Mouse (Mus musculus): Measurements from ENCODE around the gene Gas8. TPM values are rescaled to one million over a fixed set of nuclear protein-coding genes. Genes with fewer than 3 reads are reported as not detected.

The Gas8 gene
- 10.0 TPM for polyA plus RNA-seq (2017; shearing (Covaris generic))

GRCm38 (mm10) chr8:123518667-123519066 lies at the start of gene Gas8:
Gas8 (plus strand) TSS chr8:123518834.

GRCm38 (mm10) chr8:123477737-123478258 lies 40.8 kb upstream of the Gas8 start, which contains the start of gene Afg3l1:
Afg3l1 (plus strand) TSS chr8:123477903.

GRCm38 (mm10) chr8:123514781-123515539 lies 3.7 kb upstream of the Gas8 start, which contains the start of gene Dbndd1:
Dbndd1 (minus strand) TSS chr8:123515463.

Other genes starting within 250 kb of the Gas8 start
- 13.9 TPM for gene Fanca, start 200.3 kb upstream of the Gas8 start, polyA plus RNA-seq (2017; shearing (Covaris generic))
- gene Spire2, start 186.1 kb upstream of the Gas8 start, polyA plus RNA-seq (2017; shearing (Covaris generic)), result not detected
- gene Tcf25, start 145.1 kb upstream of the Gas8 start, polyA plus RNA-seq (2017; shearing (Covaris generic)), result 350 TPM
- gene Mc1r, start 111.7 kb upstream of the Gas8 start, polyA plus RNA-seq (2017; shearing (Covaris generic)), result not detected
- not detected for gene Tubb3, start 107.4 kb upstream of the Gas8 start, polyA plus RNA-seq (2017; shearing (Covaris generic))
- 17.4 TPM for gene Def8, start 95.3 kb upstream of the Gas8 start, polyA plus RNA-seq (2017; shearing (Covaris generic))
- 82.0 TPM for gene Afg3l1, start 40.9 kb upstream of the Gas8 start, polyA plus RNA-seq (2017; shearing (Covaris generic))
- 0.35 TPM for gene Dbndd1, start 3.4 kb upstream of the Gas8 start, polyA plus RNA-seq (2017; shearing (Covaris generic))
- not detected for gene Rhou, start 135.1 kb downstream of the Gas8 start, polyA plus RNA-seq (2017; shearing (Covaris generic))

Measured in inflammation-experienced regulatory T-cells, adult 16 weeks (primary cell).